Mouse (Mus musculus) forebrain, embryonic 10.5 days (tissue): ENCODE results near the gene Adam10. TPM values are rescaled to one million over a fixed set of nuclear protein-coding genes. Genes with fewer than 3 reads are reported as not detected.

Experiments
- DNase-seq: peaks from one replicate; pipeline ENCODE4 v3.0.0-alpha.2; 2017; ENCODE audit warnings: low spot score; ENCODE audit errors: extremely low spot score
- H3K27ac ChIP-seq: fragments of 300-500 bp; sonication (generic); 2 replicates; pipeline ENCODE4 v1.5.1; 2016; ENCODE audit warnings: mild to moderate bottlenecking
- H3K27me3 ChIP-seq: fragments of 300-500 bp; sonication (generic); 2 replicates; pipeline ENCODE4 v1.6.1; 2016; ENCODE audit warnings: mild to moderate bottlenecking; ENCODE audit not compliant: poor library complexity, severe bottlenecking
- H3K36me3 ChIP-seq: fragments of 300-500 bp; sonication (generic); replicated peaks from 2 replicates; pipeline ENCODE4 v1.6.1; 2016; ENCODE audit warnings: mild to moderate bottlenecking, moderate library complexity
- H3K4me1 ChIP-seq: fragments of 300-500 bp; sonication (generic); 2 replicates; pipeline ENCODE4 v1.6.1; 2016
- H3K4me3 ChIP-seq: fragments of 300-500 bp; sonication (generic); 2 replicates; pipeline ENCODE4 v1.5.1; 2016; ENCODE audit warnings: mild to moderate bottlenecking, moderate library complexity
- H3K9me3 ChIP-seq: fragments of 300-500 bp; sonication (generic); 2 replicates; pipeline ENCODE4 v1.6.1; 2016; ENCODE audit warnings: mild to moderate bottlenecking, moderate library complexity
- WGBS: fragments of 180-500 bp; shearing (Covaris S2); methylation state at CpG from one replicate; pipeline ENCODE4 v1.1.7; 2016; 5-methylcytosine and 5-hydroxymethylcytosine counted together
- microRNA-seq: library from miRNA; unstranded; fragments of <30 nt; microRNA quantifications from one replicate; pipeline ENCODE4, GENCODE M21; 2017
- polyA plus RNA-seq: library from polyadenylated mRNA; unstranded; fragments of >200 nt; fragmentation: Nextera tagmentation; extraction: Ambion mirVana; gene quantifications from 2 replicates; pipeline ENCODE4 v1.2.1, GENCODE M21; 2016

Adam10 gene
- polyA plus RNA-seq, 1 experiment from 2014 or later = 60.6 TPM

DNA sequence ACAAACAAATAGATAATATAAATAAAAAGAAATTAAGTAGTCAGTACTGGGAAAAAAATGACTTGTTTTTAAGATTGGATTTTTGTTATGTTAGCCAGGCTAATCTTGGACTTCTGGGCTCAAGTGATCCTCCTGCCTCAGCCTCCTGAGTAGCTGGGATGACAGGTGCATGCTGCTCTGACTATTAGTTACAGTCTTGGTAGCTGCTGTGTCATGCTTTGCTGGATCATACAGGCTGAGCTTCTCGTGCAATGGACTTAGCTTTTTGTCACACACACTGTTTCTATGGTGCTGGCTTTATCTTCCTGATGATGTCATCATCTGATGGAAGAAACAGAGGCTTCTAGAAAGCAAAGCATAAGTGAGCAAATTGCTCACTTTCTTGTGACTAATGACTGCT, 127.3 kb downstream of the Adam10 start:
- Histone ChIP-seq H3K4me3 (no peak overlapping the region), H3K4me1 (peaks cover 24% of the 10 kb centered on the region), H3K27ac (no peak overlapping the region), H3K9me3 (no peaks in the 10 kb centered on the region), H3K27me3 (no peaks in the 10 kb centered on the region), H3K36me3 (no peaks in the 10 kb centered on the region)
- DNase-seq = no peak
- 88% methylated on average over 1 of the region's 1 CpGs for WGBS

DNA sequence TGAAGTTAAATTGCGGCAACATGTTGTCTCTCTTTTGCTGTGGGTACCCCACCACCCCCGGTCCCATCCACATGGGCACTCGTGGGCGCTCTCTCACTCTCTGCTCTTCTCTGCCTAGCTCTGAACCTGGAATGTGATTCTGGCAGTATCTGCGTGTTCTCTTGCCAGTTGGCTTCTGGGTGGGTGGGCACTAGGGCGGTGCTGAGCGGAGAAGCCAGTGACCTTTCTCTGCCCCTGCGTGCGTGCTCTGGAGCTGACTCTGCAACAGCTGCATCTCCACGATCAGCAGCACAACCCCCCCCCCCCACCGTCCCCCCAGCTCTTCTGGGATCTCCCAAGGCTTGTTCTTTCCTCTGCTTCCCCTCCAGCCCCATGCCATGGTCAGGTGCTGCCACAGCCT, 128.9 kb downstream of the Adam10 start:
- Histone ChIP-seq H3K36me3 (no peaks in the 10 kb centered on the region), H3K4me1 (peaks cover 22% of the 10 kb centered on the region), H3K4me3 (no peak overlapping the region), H3K9me3 (no peaks in the 10 kb centered on the region), H3K27ac (0 out of 2 replicates have a peak overlapping the region, but pooled peaks have one; percentile 26), H3K27me3 (no peaks in the 10 kb centered on the region)
- 76% methylated on average over 11 of the region's 11 CpGs for WGBS
- no peak for DNase-seq

DNA sequence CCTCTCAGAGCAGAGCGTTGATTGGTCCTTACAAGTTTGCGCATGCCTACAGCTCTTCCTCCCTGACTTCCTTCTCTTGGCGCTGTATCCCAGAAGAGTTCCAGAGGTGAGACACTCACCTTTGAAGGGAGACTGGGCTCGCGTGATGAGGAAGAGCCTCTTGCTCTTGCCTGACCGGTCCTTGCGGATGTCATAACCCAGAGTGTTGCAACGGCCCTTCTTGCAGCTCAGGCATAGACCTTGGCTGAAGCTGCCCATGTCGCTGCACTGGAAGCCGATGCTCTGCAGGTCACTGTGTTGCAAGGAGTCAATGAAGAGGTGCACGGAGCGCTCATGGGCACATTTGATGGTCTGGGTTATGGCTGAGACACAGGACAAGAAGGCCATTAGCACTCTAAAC, 133.8 kb downstream of the Adam10 start:
- H3K9me3 ChIP-seq = no peaks in the 10 kb centered on the region
- DNase-seq = no peak
- H3K36me3 ChIP-seq = no peaks in the 10 kb centered on the region
- 96% methylated on average over 12 of the region's 12 CpGs for WGBS
- H3K27ac ChIP-seq = no peak overlapping the region
- no peaks in the 10 kb centered on the region for H3K27me3 ChIP-seq
- H3K4me1 ChIP-seq = peaks cover 44% of the 10 kb centered on the region
- no peak overlapping the region for H3K4me3 ChIP-seq

DNA sequence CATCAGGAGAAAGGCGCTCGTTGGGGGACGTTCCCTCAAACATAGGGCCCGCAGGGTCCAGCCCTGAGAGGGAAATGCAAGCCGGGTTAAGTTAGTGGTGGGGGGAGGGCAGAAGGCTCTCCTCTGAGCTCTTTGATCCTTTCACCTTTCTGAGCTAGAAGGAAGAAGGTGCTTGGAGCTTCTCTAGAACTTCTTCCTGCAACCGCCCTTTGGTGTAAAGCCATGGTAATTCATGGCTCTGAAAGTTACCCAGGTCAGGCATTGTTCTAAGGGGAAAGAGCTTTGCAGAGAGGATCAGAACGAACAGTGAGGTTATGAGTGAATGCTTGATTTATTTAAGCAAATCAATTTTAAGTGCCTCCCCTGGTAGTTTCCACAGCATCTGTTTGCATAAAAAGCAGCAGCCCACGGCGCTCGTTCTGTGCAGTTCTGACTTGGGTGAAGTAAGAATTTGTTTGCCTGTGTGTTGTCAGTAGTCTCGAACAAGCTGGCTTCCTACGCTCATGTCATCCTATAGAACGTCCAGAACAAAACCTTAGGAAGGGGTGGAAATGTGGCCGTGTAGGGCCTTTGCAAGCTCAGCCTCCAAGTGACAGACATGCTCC, 138.0 kb downstream of the Adam10 start:
- WGBS = 74% methylated on average over 14 of the region's 14 CpGs
- no peak for DNase-seq
- Histone ChIP-seq H3K4me1 (peaks cover 24% of the 10 kb centered on the region), H3K27ac (peak overlapping the region; percentile 30; the same call in 1 of the 2 replicates), H3K9me3 (no peaks in the 10 kb centered on the region), H3K27me3 (no peaks in the 10 kb centered on the region), H3K36me3 (no peaks in the 10 kb centered on the region), H3K4me3 (no peak overlapping the region)

DNA sequence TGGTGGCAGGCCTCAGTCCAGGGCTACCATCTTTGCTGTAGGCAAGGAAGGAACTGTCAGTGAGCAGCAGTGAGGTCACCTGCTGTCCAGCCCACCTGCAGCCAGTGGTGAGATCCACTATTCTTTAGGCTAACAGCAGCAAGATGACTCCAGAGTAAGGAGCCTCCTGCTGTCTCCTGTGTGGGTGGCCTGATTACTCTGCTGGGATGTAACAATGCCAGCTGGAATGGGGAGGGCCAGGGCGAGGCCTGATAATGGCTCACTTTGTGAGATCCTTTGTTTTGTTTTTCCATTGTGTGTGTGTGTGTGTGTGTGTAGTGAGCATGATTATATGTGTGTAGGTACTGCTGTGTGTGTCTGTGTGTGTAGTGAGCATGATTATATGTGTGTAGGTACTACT, 138.6 kb downstream of the Adam10 start:
- Histone ChIP-seq H3K36me3 (no peaks in the 10 kb centered on the region), H3K4me3 (no peak overlapping the region), H3K4me1 (peaks cover 24% of the 10 kb centered on the region), H3K9me3 (no peaks in the 10 kb centered on the region), H3K27me3 (no peaks in the 10 kb centered on the region), H3K27ac (peak overlapping the region; percentile 30; the same call in 1 of the 2 replicates)
- WGBS = 26% methylated on average over 1 of the region's 1 CpGs
- DNase-seq = no peak

- no peaks in the 10 kb centered on the region for H3K36me3 ChIP-seq
- peaks cover 24% of the 10 kb centered on the region for H3K4me1 ChIP-seq
- WGBS = 86% methylated on average over 14 of the region's 14 CpGs
- DNase-seq = no peak
- H3K4me3 ChIP-seq = no peak overlapping the region
- H3K27ac ChIP-seq = no peak overlapping the region
- H3K9me3 ChIP-seq = no peaks in the 10 kb centered on the region
- H3K27me3 ChIP-seq = no peaks in the 10 kb centered on the region
Observed at GRCm38 (mm10) chr9:70818739-70819138, 139.9 kb downstream of the Adam10 start.

- WGBS = 92% methylated on average over 3 of the region's 3 CpGs
- H3K9me3 ChIP-seq = no peaks in the 10 kb centered on the region
- H3K27me3 ChIP-seq = no peaks in the 10 kb centered on the region
- no peaks in the 10 kb centered on the region; the same call in 1 of the 2 replicates for H3K4me1 ChIP-seq
- no peak overlapping the region for H3K4me3 ChIP-seq
- no peak overlapping the region for H3K27ac ChIP-seq
- H3K36me3 ChIP-seq = no peaks in the 10 kb centered on the region
- no peak for DNase-seq
Observed at GRCm38 (mm10) chr9:70824103-70824502, 145.3 kb downstream of the Adam10 start.

DNA sequence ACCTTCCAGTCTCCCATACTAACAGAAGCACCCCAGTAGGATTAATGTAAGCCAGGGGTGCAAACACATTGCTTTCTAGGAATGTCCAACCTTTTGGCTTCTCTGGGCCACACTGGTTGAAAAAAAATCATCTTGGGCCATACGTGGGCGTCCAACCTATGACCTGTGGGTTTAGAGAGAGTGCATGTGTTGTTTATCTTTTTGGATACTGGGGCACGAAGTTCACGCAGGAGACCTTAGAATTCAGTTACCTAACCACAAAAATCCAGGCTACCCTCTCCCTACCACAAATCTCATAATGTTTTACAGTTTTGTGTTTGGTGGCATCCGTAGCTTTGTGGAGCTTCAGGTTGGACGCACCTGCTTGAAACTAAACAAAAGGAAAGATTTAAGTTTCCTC, 149.1 kb downstream of the Adam10 start:
- Histone ChIP-seq H3K36me3 (no peaks in the 10 kb centered on the region), H3K27ac (no peak overlapping the region), H3K27me3 (no peaks in the 10 kb centered on the region), H3K4me1 (peaks cover 11% of the 10 kb centered on the region; the same call in 1 of the 2 replicates), H3K4me3 (no peak overlapping the region), H3K9me3 (no peaks in the 10 kb centered on the region)
- 88% methylated on average over 6 of the region's 6 CpGs for WGBS
- no peak for DNase-seq

Small RNA genes lying within 50 kb of the gene (microRNA-seq; reads per million reads assigned to microRNA genes)
- gene Gm25149 = not detected

Other genes with a start within 250 kb of the Adam10 start
- gene Rnf111, start 175.3 kb upstream of the Adam10 start, polyA plus RNA-seq = 27.7 and 29.2 TPM in 2 replicates
- gene Sltm, start 136.2 kb upstream of the Adam10 start, polyA plus RNA-seq = 61.0 and 61.7 TPM in 2 replicates
- gene Gm10642, start 22.7 kb upstream of the Adam10 start, polyA plus RNA-seq = 0.30 TPM in 1 of 2 replicates, not detected in the other
- 3.7 and 4.2 TPM in 2 replicates for gene Mindy2, start 21.8 kb upstream of the Adam10 start, polyA plus RNA-seq